Mouse (Mus musculus) neural tube, embryonic 14.5 days (tissue): ENCODE data around the gene Fbxw9. TPM values are rescaled to one million over a fixed set of nuclear protein-coding genes. Genes with fewer than 3 reads are reported as not detected.
A peak's percentile ranks its signal among the peaks of the same experiment; 100 is the strongest.

Source experiments
- ATAC-seq: fragments of 200-750 bp; cut with Nextera tagmentation; 2 replicates; pipeline ENCODE4 v1.8.0; 2017; ENCODE audit warnings: low read depth, mild to moderate bottlenecking, moderate TSS enrichment, moderate library complexity
- H3K27ac ChIP-seq: fragments of 300-500 bp; sonication (generic); 2 replicates; pipeline ENCODE4 v1.5.1; 2014; ENCODE audit warnings: low read depth, mild to moderate bottlenecking, control low read depth, low read length, moderate library complexity, mixed read lengths
- H3K27me3 ChIP-seq: fragments of 300-500 bp; sonication (generic); 2 replicates; pipeline ENCODE4 v1.6.1; 2014; ENCODE audit warnings: low read length; ENCODE audit not compliant: control insufficient read depth, insufficient read depth
- H3K36me3 ChIP-seq: fragments of 300-500 bp; sonication (generic); 2 replicates; pipeline ENCODE4 v1.6.1; 2014; ENCODE audit warnings: low read length, mixed read lengths; ENCODE audit not compliant: control insufficient read depth, insufficient read depth
- H3K4me1 ChIP-seq: fragments of 300-500 bp; sonication (generic); 2 replicates; pipeline ENCODE4 v1.6.1; 2014; ENCODE audit warnings: low read length; ENCODE audit not compliant: control insufficient read depth, insufficient read depth
- H3K4me2 ChIP-seq: fragments of 300-500 bp; sonication (generic); 2 replicates; pipeline ENCODE4 v1.6.1; 2014; ENCODE audit warnings: mild to moderate bottlenecking, low read depth, low read length, control low read depth
- H3K4me3 ChIP-seq: fragments of 300-500 bp; sonication (generic); 2 replicates; pipeline ENCODE4 v1.5.1; 2014; ENCODE audit warnings: low read depth, low read length, control low read depth, mixed read lengths
- H3K9ac ChIP-seq: fragments of 300-500 bp; sonication (generic); replicated peaks from 2 replicates; pipeline ENCODE4 v1.6.1; 2014; ENCODE audit warnings: low read depth, mild to moderate bottlenecking, control low read depth, low read length, mixed read lengths
- H3K9me3 ChIP-seq: fragments of 300-500 bp; sonication (generic); 2 replicates; pipeline ENCODE4 v1.6.1; 2016; ENCODE audit warnings: low read length; ENCODE audit not compliant: control insufficient read depth
- WGBS: fragments of 180-500 bp; shearing (Covaris S2); extraction: QIAGEN DNeasy Blood & Tissue Kit; methylation state at CpG from one replicate; pipeline ENCODE4 v1.1.7; 2014; 5-methylcytosine and 5-hydroxymethylcytosine counted together
- polyA plus RNA-seq: library from polyadenylated mRNA; unstranded; fragments of >200 nt; fragmentation: Nextera tagmentation; extraction: Ambion mirVana; gene quantifications from 2 replicates; pipeline ENCODE4 v1.2.1, GENCODE M21; 2014

Fbxw9 gene
- polyA plus RNA-seq, 1 experiment from 2014 or later, result 66.3 TPM

DNA sequence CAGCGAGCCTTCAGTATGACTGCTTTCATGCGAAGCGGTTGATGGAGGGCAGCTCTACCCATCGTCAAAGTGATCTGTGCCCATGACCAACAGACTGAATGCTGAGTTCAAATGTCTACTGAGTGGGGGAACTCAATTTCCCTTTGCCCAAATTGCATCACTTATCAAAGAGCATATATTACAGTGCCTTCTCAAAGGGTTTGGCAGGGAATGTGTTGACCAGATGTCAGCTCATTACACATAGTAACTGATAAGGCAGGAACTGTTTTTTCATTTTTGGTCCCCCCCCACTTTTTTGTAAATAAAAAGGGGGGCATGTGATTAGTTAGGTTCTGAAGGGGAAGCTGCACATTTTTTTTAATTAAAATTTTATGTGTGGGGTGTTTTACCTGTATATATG, 2.7 kb downstream of the Fbxw9 start:
- H3K9me3 ChIP-seq, result no peaks in the 10 kb centered on the region
- no peak overlapping the region for H3K4me3 ChIP-seq
- no peak overlapping the region for H3K27ac ChIP-seq
- H3K36me3 ChIP-seq, result peaks cover 28% of the 10 kb centered on the region
- H3K9ac ChIP-seq, result no peak overlapping the region
- peaks cover 10% of the 10 kb centered on the region for H3K4me1 ChIP-seq
- WGBS, result 98% methylated on average over 4 of the region's 4 CpGs
- H3K27me3 ChIP-seq, result no peaks in the 10 kb centered on the region
- no peak overlapping the region for H3K4me2 ChIP-seq
- ATAC-seq, result no peak

GRCm38 (mm10) chr8:85065213-85065612, 5.4 kb downstream of the Fbxw9 start:
- Histone ChIP-seq H3K27me3 (no peaks in the 10 kb centered on the region), H3K4me3 (no peak overlapping the region), H3K4me2 (no peak overlapping the region), H3K4me1 (peaks cover 10% of the 10 kb centered on the region), H3K9me3 (no peaks in the 10 kb centered on the region), H3K9ac (no peak overlapping the region), H3K27ac (no peak overlapping the region), H3K36me3 (peaks cover 31% of the 10 kb centered on the region)
- no peak for ATAC-seq
- WGBS, result 38% methylated on average over 2 of the region's 2 CpGs

DNA sequence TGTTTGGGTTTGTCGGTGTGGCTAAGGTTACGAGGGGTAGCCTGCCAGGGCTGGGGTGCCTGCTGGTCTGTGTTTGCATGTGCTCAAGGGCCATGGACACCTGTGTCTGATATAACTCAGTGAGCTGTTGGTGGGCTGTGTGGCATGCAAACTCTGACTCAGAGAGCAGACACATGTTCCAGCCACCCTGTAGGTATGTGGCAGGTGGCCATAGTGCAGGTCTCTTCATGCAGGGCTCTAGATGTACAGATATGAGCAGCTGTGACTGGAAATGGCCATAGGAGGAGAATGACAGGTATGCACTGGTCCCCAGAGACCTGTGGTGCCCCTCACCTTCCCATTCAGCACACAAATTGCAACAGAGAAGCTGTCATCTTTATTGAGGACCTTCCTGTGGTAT, 7.3 kb downstream of the Fbxw9 start:
- Histone ChIP-seq H3K9ac (no peak overlapping the region), H3K9me3 (no peaks in the 10 kb centered on the region), H3K4me1 (peaks cover 3% of the 10 kb centered on the region; the same call in 1 of the 2 replicates), H3K4me2 (no peak overlapping the region), H3K4me3 (no peak overlapping the region), H3K36me3 (peaks cover 28% of the 10 kb centered on the region), H3K27ac (no peak overlapping the region), H3K27me3 (no peaks in the 10 kb centered on the region)
- 96% methylated on average over 2 of the region's 2 CpGs for WGBS
- ATAC-seq, result no peak

DNA sequence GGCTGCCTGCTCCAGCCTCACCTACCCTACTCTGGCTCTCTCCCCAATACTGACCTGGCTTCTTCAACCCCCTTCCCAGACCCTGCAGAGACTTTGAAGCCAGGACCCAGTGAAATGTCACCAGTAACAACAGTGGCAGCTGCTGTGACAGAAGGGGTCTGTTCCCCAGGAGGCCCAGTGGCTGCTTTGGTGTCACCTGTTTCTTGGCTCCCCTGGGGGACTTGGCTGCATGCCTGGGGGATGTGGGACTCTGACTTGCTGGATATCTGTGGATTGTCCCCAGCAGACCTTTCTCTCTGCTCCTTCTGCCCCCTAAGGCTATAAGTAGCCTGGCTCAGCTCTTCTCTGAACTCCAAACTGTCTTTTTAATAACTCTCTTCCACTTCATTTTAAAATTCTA, 8.1 kb downstream of the Fbxw9 start, which contains the start of gene Gm5741:
Gm5741 (minus strand) TSS at position 1 of the 400 bp plus-strand sequence.
- H3K9me3 ChIP-seq, result no peaks in the 10 kb centered on the region
- no peak for ATAC-seq
- no peak within 1 kb of the TSS for H3K4me3 ChIP-seq
- peaks cover 28% of the 10 kb centered on the region for H3K36me3 ChIP-seq
- no peak within 1 kb of the TSS for H3K4me2 ChIP-seq
- H3K9ac ChIP-seq, result no peak within 1 kb of the TSS
- H3K27ac ChIP-seq, result no peak within 1 kb of the TSS
- H3K4me1 ChIP-seq, result peaks cover 11% of the 10 kb centered on the region; the same call in 1 of the 2 replicates
- no peaks in the 10 kb centered on the region for H3K27me3 ChIP-seq

- H3K4me1 ChIP-seq, result peaks cover 11% of the 10 kb centered on the region; the same call in 1 of the 2 replicates
- H3K27ac ChIP-seq, result peak overlapping the region; percentile 88
- no peak overlapping the region for H3K9ac ChIP-seq
- peak overlapping the region; percentile 94 for H3K4me3 ChIP-seq
- peak overlapping the region; percentile 59 for H3K4me2 ChIP-seq
- H3K9me3 ChIP-seq, result no peaks in the 10 kb centered on the region
- H3K36me3 ChIP-seq, result peaks cover 36% of the 10 kb centered on the region
- no peaks in the 10 kb centered on the region for H3K27me3 ChIP-seq
- ATAC-seq, result no peak
- WGBS, result 80% methylated on average over 5 of the region's 5 CpGs
Measured at GRCm38 (mm10) chr8:85071041-85071440, 11.2 kb downstream of the Fbxw9 start.

GRCm38 (mm10) chr8:85071514-85072281, 11.8 kb downstream of the Fbxw9 start, which contains the start of gene Dhps:
Gene Dhps (plus strand): TSS chr8:85071757.
- Histone ChIP-seq H3K36me3 (peaks cover 32% of the 10 kb centered on the region), H3K27ac (peak within 1 kb of the TSS; percentile 88), H3K4me3 (peak within 1 kb of the TSS; percentile 94), H3K9ac (peak within 1 kb of the TSS; percentile 65), H3K27me3 (no peaks in the 10 kb centered on the region), H3K4me2 (peak within 1 kb of the TSS; percentile 59), H3K4me1 (peaks cover 11% of the 10 kb centered on the region; the same call in 1 of the 2 replicates), H3K9me3 (no peaks in the 10 kb centered on the region)
- WGBS, result under 1% methylated on average over 58 of the region's 68 CpGs
- ATAC-seq, result peak; percentile 91

DNA sequence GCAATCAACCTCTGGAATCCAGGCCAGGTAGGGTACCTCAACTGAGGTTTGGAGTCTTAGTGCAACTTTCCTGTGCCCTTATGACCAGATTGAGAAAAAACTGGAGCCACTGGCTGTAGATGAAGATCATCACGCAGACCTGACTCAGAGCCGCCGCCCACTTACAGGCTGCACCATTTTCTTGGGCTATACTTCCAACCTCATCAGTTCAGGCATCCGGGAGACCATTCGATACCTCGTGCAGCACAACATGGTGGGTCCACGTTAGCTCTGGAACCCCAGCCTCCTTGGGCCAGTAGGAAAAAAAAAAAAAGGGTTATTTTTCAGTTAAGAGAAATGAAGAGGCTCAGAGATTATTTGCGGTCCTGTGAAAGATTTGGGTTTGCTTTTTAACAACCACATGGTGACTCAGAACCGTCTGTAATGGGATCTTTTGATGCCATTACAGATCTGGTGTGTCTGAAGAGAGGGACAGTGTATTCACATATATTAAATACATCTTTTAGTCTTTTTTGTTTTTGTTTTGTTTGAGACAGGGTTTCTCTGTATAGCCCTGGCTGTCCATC, 12.6 kb downstream of the Fbxw9 start:
- H3K9ac ChIP-seq, result peak overlapping the region; percentile 65; the same call in 1 of the 2 replicates
- WGBS, result 37% methylated on average over 9 of the region's 9 CpGs
- peaks cover 25% of the 10 kb centered on the region for H3K36me3 ChIP-seq
- peaks cover 11% of the 10 kb centered on the region; the same call in 1 of the 2 replicates for H3K4me1 ChIP-seq
- ATAC-seq, result peak; percentile 20; the same call in 1 of the 2 replicates
- H3K4me3 ChIP-seq, result peak overlapping the region; percentile 94
- H3K27ac ChIP-seq, result peak overlapping the region; percentile 88; the same call in 1 of the 2 replicates
- H3K27me3 ChIP-seq, result no peaks in the 10 kb centered on the region
- H3K4me2 ChIP-seq, result peak overlapping the region; percentile 59
- no peaks in the 10 kb centered on the region for H3K9me3 ChIP-seq

GRCm38 (mm10) chr8:85073041-85073612, 13.3 kb downstream of the Fbxw9 start:
- no peak for ATAC-seq
- Histone ChIP-seq H3K27me3 (no peaks in the 10 kb centered on the region), H3K9me3 (no peaks in the 10 kb centered on the region), H3K36me3 (peaks cover 25% of the 10 kb centered on the region), H3K27ac (no peak overlapping the region), H3K4me3 (no peak overlapping the region), H3K4me1 (peaks cover 11% of the 10 kb centered on the region; the same call in 1 of the 2 replicates), H3K4me2 (no peak overlapping the region), H3K9ac (no peak overlapping the region)
- 95% methylated on average over 15 of the region's 15 CpGs for WGBS

DNA sequence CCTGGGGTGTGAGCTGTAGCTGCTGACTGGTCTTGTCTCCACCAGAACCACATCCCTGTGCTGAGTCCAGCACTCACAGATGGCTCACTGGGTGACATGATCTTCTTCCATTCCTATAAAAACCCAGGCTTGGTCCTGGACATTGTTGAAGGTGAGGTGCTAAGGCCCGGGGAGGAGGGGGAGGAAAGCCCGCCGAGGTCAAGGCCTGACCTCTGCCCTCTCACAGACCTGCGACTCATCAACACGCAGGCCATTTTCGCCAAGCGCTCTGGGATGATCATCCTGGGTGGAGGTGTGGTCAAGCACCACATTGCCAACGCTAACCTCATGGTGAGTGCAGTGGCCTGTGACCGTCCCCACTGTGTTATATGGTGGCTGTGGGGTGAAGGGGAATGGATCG, 14.3 kb downstream of the Fbxw9 start:
- no peaks in the 10 kb centered on the region for H3K9me3 ChIP-seq
- WGBS, result 86% methylated on average over 10 of the region's 10 CpGs

More for the DNA sequence above, 14.3 kb downstream of the Fbxw9 start:
- no peak for ATAC-seq
- H3K4me3 ChIP-seq, result no peak overlapping the region
- peaks cover 28% of the 10 kb centered on the region for H3K36me3 ChIP-seq
- H3K9ac ChIP-seq, result no peak overlapping the region
- H3K27ac ChIP-seq, result no peak overlapping the region
- H3K4me1 ChIP-seq, result peaks cover 11% of the 10 kb centered on the region; the same call in 1 of the 2 replicates
- H3K27me3 ChIP-seq, result no peaks in the 10 kb centered on the region
- no peak overlapping the region for H3K4me2 ChIP-seq
